Mouse (Mus musculus) heart, adult 2 months (tissue): ENCODE results near the gene Unc13b.

Source experiments
- CTCF ChIP-seq: fragments of 200-600 bp; IDR thresholded peaks from 2 replicates; pipeline ENCODE4 v1.8.1; 2022; ENCODE audit warnings: antibody characterized with exemption, mild to moderate bottlenecking, moderate library complexity
- EP300 ChIP-seq: fragments of 200-500 bp; IDR thresholded peaks from 2 replicates; pipeline ENCODE4 v1.6.1; 2011; ENCODE audit warnings: low read depth, low read length, control low read depth; ENCODE audit not compliant: insufficient read depth

- no peak for TF ChIP-seq CTCF
- TF ChIP-seq EP300, result no peak
Measured at GRCm38 (mm10) chr4:43116249-43116648, 57.5 kb downstream of the Unc13b start.
